Mouse (Mus musculus) bone marrow macrophage, adult 2 months (primary cell): ENCODE data around the gene Met.

Experiments used
- CTCF ChIP-seq: IDR thresholded peaks from 2 replicates; pipeline ENCODE4 v1.5.1; 2012; ENCODE audit warnings: low read depth, mild to moderate bottlenecking, low read length, moderate library complexity
- POLR2A ChIP-seq: IDR thresholded peaks from 2 replicates; pipeline ENCODE4 v1.6.1; 2012; ENCODE audit warnings: mild to moderate bottlenecking, low read depth, low read length, borderline replicate concordance

DNA sequence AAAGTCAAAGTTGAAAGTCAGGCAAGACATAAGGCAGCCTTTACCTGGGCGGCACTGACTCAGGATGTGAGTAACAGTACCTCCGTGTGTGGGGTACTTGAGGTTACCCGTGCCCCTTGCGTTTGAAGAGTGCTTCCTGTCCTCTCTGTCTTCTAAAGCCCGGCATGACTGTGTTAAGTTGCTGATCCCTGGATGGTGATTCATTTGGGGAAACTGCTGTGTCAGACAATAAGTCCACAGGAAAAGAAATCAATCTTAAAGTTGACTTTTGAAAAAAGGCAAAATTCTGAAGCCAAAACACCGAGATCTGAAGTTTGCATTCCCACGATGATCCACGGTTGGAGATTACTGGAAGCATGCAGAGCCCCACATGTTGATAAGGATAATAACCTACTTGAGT, 35.2 kb downstream of the Met start:
- TF ChIP-seq CTCF (no peak), POLR2A (no peak)
